Comparison of ENCODE assay signal across 10 mouse cellular contexts in the genomic region with DNA sequence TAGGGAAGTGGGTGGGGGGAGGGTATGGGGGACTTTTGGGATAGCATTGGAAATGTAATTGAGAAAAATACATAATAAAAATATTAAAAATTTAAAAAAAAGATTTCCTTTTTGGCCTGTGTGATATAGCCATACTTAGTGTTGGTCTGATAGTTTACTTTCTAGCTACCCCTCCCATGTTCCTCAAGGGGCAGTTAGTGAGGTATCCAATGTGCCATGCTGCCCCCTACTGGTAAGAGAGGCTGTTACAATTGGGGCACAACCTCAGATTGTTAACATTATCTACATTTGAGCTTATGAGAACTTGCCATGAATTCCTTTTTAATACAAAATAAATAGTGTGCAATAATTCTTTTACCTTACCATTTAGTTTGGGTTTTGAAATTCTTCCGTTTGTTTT.
DNase-seq lines count a peak whose midpoint lies in the region; ATAC-seq and TF ChIP-seq lines count a peak whose summit lies in the region.
"Had no signal": no experiment of that assay in that cellular context is flagged by ENCODE, and none has a peak within 500 bp of the region (broad histone marks: within the 10 kb centered on the region; RNA-seq: fewer than 3 reads in every experiment).

No protein-coding gene starts in this region.

- H3K9me3 ChIP-seq in limb, embryonic 14.5 days (ENCODE audit: control insufficient read depth, low read length) = no peaks in the 10 kb centered on the region
- H3K9me3 ChIP-seq: lung, embryonic 15.5 days had no signal

- no peak overlapping the region for H3K9ac ChIP-seq in limb, embryonic 14.5 days (ENCODE audit: low read depth, low read length, severe bottlenecking)
- H3K9ac ChIP-seq: lung, embryonic 15.5 days had no signal

- intact Hi-C loops in heart, postnatal 36 days (cut with DNase I) = loop anchor here (1.0 to 5.0 kb wide), 4 partner anchors 173 to 370 kb away; no protein-coding TSS in a partner anchor

- H3K4me1 ChIP-seq in limb, embryonic 14.5 days (ENCODE audit: control insufficient read depth, insufficient read depth, low read length) = no peaks in the 10 kb centered on the region
- H3K4me1 ChIP-seq: lung, embryonic 15.5 days had no signal

- no peak overlapping the region for H3K27ac ChIP-seq in limb, embryonic 14.5 days (replicated peaks; ENCODE audit: low read depth, low read length)
- H3K27ac ChIP-seq: lung, embryonic 15.5 days had no signal

- peak; percentile 4 to 10 for DNase-seq in cerebellum, adult 18-20 months
- DNase-seq in cerebellum, adult 11 months = no peak
- peak; percentile 49 to 60 for DNase-seq in right cerebral cortex, adult 2 months (ENCODE audit: low spot score in 2 of 2)
- DNase-seq in right cerebral cortex, postnatal 36 days (ENCODE audit: low spot score in 2 of 2) = no peak
- peak; percentile 11 to 18 for DNase-seq in cerebellum, postnatal 36 days
- DNase-seq in heart, postnatal 36 days = peak; percentile 47 to 69
- peak; percentile 50 for DNase-seq in limb, embryonic 14.5 days (ENCODE audit: low spot score)
- DNase-seq in retina, postnatal 1 day = peak; percentile 52

- H3K4me3 ChIP-seq in limb, embryonic 14.5 days (replicated peaks; ENCODE audit: low read length) = no peak overlapping the region
- H3K4me3 ChIP-seq: lung, embryonic 15.5 days had no signal

- H3K4me2 ChIP-seq in limb, embryonic 14.5 days (replicated peaks; ENCODE audit: low read depth, low read length, severe bottlenecking) = no peak overlapping the region
- H3K4me2 ChIP-seq: lung, embryonic 15.5 days had no signal

- no peaks in the 10 kb centered on the region for H3K27me3 ChIP-seq in limb, embryonic 14.5 days (ENCODE audit: control insufficient read depth, insufficient read depth, low read length)
- H3K27me3 ChIP-seq: CH12.LX; lung, embryonic 15.5 days had no signal

- H3K36me3 ChIP-seq in limb, embryonic 14.5 days (ENCODE audit: control insufficient read depth, insufficient read depth, low read length) = no peaks in the 10 kb centered on the region
- H3K36me3 ChIP-seq: lung, embryonic 15.5 days had no signal

- no peak for TF ChIP-seq POLR2A in limb, embryonic 14.5 days (IDR thresholded peaks at IDR 0.05; ENCODE audit: borderline replicate concordance, extremely low read depth, insufficient read depth, insufficient read length)

- ATAC-seq in limb, embryonic 14.5 days (ENCODE audit: low FRiP score, low read depth) = no peak

- WGBS in limb, embryonic 14.5 days = 10% methylated on average over 1 of the region's 1 CpGs

Comparison
In these comparisons a context has a peak if more than half of its experiments do, and no peak if none do; other contexts are left out.
1. DNase-seq: peak in cerebellum, adult 18-20 months (2 of 2), right cerebral cortex, adult 2 months (2 of 2), cerebellum, postnatal 36 days (2 of 2), heart, postnatal 36 days (2 of 2), limb, embryonic 14.5 days (single experiment) and retina, postnatal 1 day (single experiment); none in cerebellum, adult 11 months (single experiment) and right cerebral cortex, postnatal 36 days (0 of 2).